Mouse (Mus musculus) thymus, adult 2 months (tissue): ENCODE results near the gene Gm17606.

Source experiments
- CTCF ChIP-seq: fragments of 200-500 bp; IDR thresholded peaks from 2 replicates; pipeline ENCODE4 v1.5.1; 2012; ENCODE audit warnings: mild to moderate bottlenecking, control low read depth, low read length, moderate library complexity, borderline replicate concordance; ENCODE audit not compliant: control insufficient read depth, poor library complexity, insufficient read depth; ENCODE audit errors: extremely low read depth
- POLR2A ChIP-seq: fragments of 200-500 bp; IDR thresholded peaks from 2 replicates; pipeline ENCODE4 v1.6.1; 2012; ENCODE audit warnings: mild to moderate bottlenecking, low read length, control low read depth, moderate library complexity; ENCODE audit not compliant: control insufficient read depth, poor library complexity, insufficient read depth; ENCODE audit errors: extremely low read depth

DNA sequence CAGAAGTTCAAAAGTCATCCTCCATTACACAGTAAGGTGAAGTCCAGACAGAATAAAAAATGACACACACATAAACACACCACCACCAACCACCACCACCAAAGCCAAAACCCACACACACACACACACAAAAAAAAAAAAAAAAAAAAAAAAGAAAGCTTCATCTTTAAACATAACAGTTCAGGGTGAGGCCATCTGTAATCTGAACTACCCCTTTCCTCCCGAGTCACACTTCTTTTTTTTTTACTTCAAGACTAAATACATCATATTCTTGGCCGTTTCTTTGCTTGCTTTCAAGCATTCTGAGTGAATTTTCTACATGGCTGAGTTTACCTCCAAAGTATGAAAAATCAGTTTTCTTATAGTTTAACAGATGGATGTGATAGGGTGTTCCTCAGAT lies 39.2 kb upstream of the Gm17606 start:
- TF ChIP-seq POLR2A (no peak), CTCF (no peak)
